Mouse (Mus musculus): ENCODE results near the gene Gm36210.

Gene Gm36210

DNA sequence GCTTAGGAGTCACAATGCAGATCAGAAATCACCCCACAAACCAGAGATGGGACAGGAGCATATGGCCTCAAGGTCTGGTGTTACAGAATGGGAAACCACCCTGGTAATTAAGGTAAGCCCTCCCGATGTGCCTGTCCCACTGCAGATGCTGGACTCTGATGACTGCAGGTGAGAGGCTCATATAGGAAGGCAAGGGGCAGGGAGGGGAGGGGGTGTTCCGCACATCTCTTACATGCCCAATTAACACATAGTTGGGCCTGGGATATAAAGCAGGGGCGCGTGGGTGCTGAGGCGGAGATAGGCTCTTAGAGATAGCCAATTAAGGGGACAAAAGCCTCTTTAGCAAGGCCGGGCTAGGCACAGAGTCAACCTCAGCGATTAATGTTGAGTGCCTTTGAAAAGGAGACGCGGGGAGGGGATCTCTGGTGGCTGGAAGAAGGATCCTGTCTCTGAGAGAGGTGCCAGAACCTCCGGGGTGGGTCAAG, at the start of gene Gm36210:
Gm36210 (minus strand) TSS at position 51 of the 485 bp plus-strand sequence.
- DNase-seq (ENCODE audit: low read depth in 2 of 2, low spot score in 2 of 2) = no peak

DNA sequence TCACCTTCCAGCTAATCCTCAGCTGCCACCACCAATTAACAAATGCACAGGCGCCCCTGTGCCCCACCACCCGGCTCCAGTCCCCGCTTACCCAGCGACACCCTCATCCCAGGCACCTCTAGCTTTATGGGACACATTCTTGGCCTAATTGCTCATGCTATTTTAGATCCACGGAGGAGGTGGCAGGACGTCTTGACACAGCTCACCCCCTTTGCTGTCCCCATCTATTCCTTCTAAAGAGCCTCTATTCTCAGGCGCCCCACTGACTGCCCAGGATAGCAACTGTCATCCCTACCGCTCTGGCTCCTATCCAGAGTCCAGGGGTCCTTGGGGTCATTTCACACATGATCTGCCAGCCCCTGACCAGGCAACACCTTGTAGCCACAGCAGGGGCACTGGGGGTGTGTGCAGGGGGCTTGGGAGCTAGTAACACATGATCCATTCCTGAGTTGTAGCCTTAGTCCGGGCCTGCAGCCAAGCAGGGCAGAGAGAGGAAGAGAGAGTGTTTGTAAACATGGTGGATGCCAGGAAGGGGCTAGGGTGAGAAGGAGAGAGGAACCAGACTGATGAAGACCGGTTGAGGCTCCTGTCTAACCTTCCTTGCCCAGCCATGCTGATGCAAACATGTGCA, 47.6 kb upstream of the Gm36210 start:
- no peak for DNase-seq (ENCODE audit: low read depth in 2 of 2, low spot score in 2 of 2)

- DNase-seq (ENCODE audit: low read depth in 2 of 2, low spot score in 2 of 2) = no peak
Observed at GRCm38 (mm10) chr7:4950561-4951342, 44.4 kb upstream of the Gm36210 start.

DNA sequence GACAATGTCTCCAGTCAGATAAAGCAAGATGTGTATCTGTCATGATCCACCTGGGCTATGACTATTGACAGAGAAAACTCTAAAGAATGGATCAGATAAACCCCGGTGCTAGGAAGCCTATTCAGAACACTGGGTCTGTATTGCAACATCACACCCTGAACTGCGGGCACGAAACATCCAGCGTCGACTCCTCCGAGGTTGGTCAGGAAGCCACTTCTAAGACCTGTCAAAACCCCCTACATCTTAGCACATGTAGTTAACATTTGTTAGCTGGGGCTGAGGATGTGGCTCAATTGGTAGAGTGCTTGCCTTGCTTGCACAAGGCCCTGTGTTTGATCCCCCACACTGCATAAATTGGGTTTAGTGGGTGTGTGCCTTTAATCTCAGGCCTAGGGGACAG, 42.1 kb upstream of the Gm36210 start:
- peak; percentile 33 to 49 for DNase-seq (ENCODE audit: low read depth in 2 of 2, low spot score in 2 of 2)

DNA sequence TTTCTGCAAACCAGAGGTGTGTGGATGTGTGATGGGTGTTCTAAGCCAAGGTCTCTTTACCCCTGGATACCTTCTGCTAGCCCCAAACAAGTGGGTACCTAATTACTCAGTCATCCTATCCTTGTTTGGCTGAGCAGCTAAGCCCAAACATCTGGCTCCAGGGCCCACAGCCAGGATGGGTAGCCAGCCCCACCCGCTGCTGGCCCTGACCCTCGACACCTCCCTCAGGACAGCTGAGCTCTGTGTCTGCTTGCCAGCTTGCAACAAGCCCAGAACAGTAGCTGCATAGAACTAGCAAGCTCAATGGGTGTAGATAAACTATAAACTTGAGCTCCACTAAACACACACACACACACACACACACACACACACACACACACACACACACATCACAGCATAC, 41.5 kb upstream of the Gm36210 start:
- DNase-seq (ENCODE audit: low read depth in 2 of 2, low spot score in 2 of 2) = no peak

- peak; percentile 92 to 94 for DNase-seq (ENCODE audit: low read depth in 2 of 2, low spot score in 2 of 2)
Observed at GRCm38 (mm10) chr7:4943223-4943815, 37.0 kb upstream of the Gm36210 start.

DNA sequence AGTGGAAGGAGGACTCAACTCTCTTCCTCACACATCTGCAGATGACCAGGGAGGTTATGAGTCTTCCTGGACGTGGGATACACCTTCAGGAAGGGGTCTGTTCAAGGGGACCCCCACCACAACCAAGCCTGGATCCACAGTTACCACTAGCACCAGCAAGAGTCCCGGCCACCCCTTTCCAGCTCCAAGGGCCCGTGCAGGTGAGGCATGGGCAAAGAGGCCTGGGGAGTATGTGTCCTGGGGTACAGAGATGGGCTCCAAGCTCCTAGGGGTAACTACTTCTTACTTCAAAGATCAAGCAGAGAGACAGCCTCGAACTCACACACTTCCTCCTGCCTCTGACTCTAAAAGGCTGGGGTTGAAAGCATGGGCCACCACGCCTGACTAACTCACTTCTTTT, 36.4 kb upstream of the Gm36210 start:
- DNase-seq (ENCODE audit: low read depth in 2 of 2, low spot score in 2 of 2) = no peak

DNA sequence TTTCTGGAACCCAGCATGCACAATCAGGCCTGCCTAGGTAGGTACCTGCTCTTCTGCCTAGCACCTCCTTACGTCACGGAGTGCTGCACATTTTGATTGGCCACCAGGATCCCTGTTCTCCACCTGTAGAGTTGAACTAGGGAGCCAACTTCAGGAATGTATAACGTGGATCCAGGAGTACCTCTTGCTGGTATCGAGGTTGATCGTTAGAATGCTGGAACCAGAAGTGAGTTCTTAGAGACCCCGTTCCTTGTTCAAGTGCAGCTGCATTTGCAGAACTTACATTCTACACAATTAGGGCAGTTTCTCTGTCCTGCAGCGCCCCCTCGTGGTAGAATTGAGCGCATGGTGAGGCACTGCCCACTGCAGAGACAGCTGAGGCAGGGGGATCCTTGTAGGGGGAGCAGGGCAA, 33.8 kb upstream of the Gm36210 start:
- DNase-seq (ENCODE audit: low read depth in 2 of 2, low spot score in 2 of 2) = peak; percentile 87 to 91

- peak; percentile 76 to 81 for DNase-seq (ENCODE audit: low read depth in 2 of 2, low spot score in 2 of 2)
Observed at GRCm38 (mm10) chr7:4938456-4938855, 32.1 kb upstream of the Gm36210 start.

GRCm38 (mm10) chr7:4937392-4937791, 31.1 kb upstream of the Gm36210 start:
- no peak for DNase-seq (ENCODE audit: low read depth in 2 of 2, low spot score in 2 of 2)

- no peak for DNase-seq (ENCODE audit: low read depth in 2 of 2, low spot score in 2 of 2)
Observed at GRCm38 (mm10) chr7:4936832-4937231, 30.5 kb upstream of the Gm36210 start.

DNA sequence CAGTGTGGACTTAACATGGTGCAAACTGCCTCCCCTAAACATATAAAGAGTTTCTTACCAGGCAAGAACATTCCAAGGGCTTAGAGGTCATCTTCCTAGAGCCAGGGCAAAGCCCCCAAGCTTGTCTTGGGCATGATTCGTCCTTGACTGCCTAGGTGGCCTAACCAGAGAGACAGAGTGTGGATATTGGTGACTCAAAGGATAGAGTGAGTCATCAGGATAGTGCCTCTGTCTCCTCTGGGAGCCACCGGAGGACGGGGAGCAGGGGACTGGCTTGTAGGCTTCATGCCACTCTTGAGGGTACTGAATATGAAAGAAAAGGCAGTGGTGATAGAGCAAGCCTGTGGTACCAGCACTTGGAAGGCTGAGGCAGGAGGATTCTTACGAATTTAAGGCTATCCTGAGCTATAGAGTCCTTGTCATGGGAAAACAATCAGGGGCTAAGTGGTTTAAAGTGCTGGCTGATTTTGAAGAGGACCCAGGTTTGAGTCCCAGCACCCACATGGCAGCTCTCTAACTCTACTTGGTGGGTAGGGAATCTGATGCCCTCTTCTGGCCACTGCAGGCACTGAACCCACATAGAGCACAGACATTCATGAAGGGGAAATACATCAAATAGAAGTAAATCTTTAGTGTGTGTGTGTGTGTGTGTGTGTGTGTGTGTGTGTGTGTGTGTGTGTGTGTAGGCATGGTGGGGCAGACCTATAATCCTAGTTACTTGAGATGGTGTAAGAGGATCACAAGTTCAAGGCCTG, 28.0 kb upstream of the Gm36210 start:
- no peak for DNase-seq (ENCODE audit: low read depth in 2 of 2, low spot score in 2 of 2)

DNA sequence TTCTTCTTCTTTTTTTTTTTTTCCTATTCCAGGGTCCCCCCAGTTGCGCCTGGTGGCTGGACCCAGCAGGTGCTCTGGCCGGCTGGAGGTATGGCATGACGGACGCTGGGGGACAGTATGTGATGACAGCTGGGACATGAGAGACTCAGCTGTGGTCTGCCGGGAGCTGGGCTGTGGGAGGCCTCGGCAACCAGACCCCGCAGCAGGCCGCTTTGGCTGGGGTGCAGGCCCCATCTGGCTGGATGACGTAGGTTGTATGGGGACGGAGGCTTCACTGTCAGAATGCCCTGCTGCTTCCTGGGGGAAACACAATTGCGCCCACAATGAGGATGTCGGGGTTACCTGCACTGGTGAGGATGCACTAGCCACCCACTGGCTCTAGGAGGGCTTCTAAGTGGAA, 26.8 kb upstream of the Gm36210 start:
- no peak for DNase-seq (ENCODE audit: low read depth in 2 of 2, low spot score in 2 of 2)

GRCm38 (mm10) chr7:4928323-4928722, 22.0 kb upstream of the Gm36210 start:
- no peak for DNase-seq (ENCODE audit: low read depth in 2 of 2, low spot score in 2 of 2)

GRCm38 (mm10) chr7:4927711-4928110, 21.4 kb upstream of the Gm36210 start:
- DNase-seq (ENCODE audit: low read depth in 2 of 2, low spot score in 2 of 2) = no peak

DNA sequence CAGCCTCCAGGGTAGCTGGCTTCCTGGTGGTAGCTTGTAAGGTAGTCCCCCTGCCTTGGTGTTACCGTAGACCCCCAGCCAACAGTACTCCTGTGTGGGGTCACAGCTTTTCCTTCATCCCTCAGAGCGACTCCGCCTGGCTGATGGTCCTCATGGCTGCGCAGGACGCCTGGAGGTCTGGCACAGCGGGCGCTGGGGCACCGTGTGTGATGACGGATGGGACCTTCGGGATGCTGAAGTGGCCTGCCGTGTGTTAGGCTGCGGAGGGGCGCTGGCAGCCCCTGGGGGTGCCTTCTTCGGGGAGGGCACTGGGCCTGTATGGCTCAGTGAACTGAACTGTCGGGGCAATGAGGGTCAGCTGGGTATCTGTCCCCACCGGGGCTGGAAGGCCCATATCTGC, 20.5 kb upstream of the Gm36210 start:
- DNase-seq (ENCODE audit: low read depth in 2 of 2, low spot score in 2 of 2) = no peak

DNA sequence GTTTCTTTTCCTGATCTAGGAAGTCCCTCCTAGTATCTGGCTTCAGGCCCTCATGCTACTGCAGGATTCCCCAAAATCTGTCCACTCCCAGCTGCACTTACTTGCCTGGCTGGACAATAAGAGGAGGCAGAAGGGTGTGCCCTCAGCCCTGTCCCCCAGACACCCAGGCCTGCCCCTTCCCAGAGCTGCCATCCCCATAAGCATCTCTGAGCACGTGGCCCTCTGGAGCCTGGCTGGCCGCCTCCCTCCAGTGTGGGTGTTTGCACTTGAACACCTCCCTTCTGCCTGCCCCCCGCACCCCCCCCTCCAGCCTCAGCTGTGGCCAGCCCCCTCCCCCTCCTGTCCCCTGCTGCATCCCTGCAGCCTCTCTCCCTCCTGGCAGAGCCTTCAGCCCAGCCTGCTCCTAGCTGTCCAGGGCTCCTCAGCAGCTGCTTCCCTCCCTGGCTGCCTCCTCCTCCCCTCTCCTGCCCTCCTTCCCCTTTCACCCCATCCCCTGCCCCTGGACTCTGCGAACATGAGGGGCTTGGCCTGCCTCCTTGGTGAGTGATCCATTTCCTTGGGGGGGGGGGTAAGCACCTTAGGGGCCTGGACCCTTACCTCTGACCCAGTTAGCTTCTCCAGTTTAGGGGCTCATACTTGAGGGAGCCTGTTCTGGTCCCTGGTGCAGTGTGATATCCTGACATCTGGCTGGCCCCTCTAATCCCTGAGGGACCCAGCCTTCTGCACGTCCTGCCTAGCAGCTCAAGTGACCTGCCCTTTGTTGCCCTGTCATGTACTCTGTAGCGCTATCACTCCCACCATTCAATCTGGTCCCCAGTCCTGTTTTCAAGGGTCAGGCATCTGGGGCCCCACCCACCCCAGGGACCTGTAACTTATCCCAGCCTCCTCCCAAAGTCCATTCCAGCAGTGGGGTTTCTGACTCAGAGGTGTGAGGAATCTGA, 19.4 kb upstream of the Gm36210 start, which contains the start of gene Ssc5d:
Ssc5d (plus strand) TSS at position 345 of the 941 bp plus-strand sequence.
- DNase-seq (ENCODE audit: low read depth in 2 of 2, low spot score in 2 of 2) = no peak

DNA sequence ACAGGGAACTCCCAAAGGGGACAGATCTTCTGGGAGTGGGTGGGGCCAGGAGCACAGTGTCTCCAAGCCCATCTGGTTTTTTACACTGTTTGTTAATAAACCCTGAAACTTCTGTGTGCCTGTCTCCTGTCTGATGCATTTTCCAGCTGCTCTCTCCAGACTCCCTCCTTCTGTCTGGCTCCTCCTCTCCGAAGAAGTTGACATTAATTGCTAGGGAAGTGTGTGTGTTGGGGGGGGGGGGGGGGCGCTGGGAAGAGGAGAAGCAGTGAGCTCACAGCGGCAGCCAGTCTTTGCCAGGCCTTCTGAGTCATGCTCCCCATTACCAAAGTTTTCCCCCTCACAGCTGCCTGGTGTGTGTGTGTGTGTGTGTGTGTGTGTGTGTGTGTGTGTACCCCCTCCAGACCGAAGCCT, 18.6 kb upstream of the Gm36210 start:
- no peak for DNase-seq (ENCODE audit: low read depth in 2 of 2, low spot score in 2 of 2)

DNA sequence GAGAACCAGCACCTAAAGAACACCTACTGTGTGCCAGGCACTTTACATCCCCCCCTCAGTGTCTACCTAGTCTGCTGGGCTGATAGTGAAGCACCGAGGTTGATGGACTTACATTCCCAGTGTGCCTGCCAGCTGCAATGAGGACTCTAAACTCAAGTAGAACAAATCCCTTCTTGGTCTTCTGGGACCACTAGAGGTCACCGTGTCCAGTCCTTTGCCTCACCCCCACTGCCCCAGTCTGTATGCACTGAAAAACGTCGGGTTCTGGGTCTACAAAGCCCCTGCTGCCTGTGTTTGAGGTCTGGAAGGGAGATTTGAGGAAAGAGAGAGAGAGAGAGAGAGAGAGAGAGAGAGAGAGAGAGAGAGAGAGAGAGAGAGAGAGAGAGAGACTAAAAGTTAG, 18.2 kb upstream of the Gm36210 start:
- no peak for DNase-seq (ENCODE audit: low read depth in 2 of 2, low spot score in 2 of 2)

Data from CD8-positive naive resting alpha-beta T cell, adult 2 months (primary cell).